Mouse (Mus musculus) mesoderm, embryonic 11.5 days (tissue): ENCODE measurements around the gene Shq1.
A peak's percentile ranks its signal among the peaks of the same experiment; 100 is the strongest.

Source experiments
- DNase-seq: peaks from one replicate; pipeline ENCODE4 v3.0.0-alpha.2; 2012; ENCODE audit warnings: low read depth, low spot score

Shq1 gene

DNA sequence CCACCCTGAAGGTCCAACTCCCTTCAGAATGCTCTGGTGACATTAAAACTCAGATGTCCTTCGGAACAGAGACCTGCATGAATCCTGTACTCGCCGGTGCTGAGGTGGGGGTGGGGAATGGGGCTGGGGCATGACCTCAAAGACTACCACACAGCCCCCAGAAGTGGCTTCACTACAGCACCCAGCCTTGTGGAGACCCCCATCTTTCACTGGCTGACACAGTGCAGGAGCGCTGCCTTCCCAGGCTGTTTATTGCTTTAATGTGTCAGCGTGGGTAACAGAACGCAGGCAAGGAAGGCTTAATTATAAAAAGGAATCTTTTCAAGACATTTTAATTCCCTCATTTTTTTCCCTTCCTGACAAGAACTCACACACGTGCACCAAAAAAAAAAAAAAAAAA is 137.6 kb downstream of the Shq1 start:
- DNase-seq, result no peak

DNA sequence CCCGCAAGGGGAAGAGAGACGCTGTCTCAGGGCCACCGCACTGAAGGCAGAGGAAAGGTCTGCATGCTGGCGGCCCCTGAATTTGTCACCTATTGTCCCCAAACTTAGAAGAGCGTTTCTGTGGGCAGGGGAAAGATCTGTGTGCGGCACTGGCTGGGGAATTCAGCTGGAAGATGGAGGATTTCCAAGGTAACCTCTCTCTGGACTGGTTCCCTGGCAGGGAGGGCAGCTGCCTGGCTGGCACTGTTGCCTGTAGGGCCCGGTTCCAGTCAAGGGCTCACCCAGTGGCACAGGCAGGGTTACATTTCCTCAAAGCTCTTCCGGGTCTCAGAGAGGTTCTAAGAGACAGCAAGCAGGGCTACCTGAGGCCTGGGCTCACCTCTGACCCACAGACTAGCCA is 138.6 kb downstream of the Shq1 start:
- DNase-seq, result no peak

DNA sequence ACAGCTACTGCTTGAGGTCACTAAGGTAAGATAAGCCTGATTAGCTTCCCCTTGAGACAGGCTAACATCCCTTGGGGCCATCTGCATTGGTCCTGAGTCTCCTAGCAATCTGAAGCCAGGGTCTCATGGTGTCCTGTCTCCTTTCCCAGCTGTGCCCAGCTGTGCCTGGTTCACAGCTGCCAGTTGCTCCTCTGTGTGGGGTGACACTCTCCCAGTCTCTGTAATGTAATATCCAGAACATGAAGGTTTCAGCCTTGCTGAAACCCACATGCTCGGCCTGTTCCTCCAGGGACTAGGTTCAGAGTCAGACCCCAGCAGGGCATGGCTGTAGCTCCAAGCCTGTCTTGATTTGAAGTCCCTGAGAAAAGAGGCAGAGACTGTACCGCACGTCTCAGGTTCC is 141.3 kb downstream of the Shq1 start:
- no peak for DNase-seq

DNA sequence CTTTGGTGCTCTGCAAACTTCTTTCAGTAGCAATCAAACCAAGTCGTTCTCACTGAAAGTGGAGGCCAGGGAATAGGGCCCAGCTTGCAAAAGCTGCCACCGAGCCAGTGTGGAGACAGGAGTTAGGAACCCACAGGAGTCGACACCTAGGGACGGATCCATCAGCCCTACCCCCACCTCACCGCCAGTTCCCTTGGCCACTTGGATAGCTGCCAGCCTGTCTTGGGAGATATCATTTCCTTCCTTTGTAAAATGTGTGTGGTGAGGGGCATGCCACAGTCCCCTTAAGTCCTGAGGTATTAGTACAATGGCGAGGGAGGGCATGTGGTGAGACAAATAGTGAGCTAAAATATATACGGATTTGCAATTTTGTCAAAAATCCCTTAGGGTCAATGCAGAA is 142.4 kb downstream of the Shq1 start:
- DNase-seq, result no peak

DNA sequence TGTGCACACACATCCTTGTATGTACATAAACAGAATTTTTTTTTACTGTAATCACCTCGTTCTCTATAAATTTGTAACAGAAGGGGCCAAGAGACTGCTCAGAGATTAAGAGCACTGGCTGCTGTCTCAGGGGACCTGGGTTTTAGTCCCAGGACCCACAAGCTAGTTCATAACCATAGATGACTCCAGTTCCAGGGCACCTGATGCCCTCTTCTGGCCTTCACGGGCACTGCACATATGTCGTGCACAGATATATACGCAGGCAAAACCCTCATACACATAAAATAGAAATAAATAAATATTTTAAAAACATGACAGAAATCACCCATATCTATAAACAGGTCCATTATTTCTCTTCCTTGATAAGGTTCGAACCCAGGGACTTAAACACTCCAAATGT is 143.0 kb downstream of the Shq1 start:
- no peak for DNase-seq

DNA sequence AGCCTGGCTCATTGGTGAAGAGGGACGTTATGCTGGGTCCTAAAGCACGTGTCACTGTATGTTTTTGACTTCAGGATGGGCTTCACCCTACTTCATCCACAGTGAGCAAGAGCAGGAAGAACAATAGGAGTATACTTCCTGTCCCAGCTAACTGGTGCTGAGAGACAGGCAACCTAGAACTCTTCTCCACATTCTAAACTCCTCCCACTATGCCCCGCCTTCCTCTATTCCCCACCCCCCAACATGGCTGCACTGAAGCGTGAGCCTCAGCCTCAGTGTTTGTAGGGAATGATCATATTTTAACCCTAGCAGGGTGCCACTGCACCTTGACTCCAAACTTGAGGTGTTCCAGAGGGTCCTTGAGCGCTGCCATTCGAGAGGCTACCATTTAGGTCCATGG is 143.8 kb downstream of the Shq1 start:
- DNase-seq, result no peak

DNA sequence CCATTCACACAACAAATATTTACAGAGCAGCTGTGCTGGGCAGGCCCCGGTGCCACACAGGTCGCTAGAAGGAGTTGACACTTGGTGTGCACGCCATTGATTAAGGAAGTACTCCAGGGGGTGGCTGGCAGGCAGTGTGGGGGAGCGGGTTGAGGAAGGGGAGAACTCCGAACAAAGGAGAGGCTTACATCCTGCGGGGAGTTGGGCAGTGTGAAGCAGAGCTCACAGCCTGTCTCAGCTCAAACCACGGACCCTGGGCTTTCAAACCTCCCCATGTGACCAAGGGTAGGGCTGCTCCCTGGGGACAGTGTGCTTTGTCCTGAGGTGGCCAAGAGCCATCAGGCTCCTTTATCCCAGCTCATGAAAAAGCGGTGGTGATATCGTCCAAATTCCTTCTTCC is 144.9 kb downstream of the Shq1 start:
- DNase-seq, result no peak

DNA sequence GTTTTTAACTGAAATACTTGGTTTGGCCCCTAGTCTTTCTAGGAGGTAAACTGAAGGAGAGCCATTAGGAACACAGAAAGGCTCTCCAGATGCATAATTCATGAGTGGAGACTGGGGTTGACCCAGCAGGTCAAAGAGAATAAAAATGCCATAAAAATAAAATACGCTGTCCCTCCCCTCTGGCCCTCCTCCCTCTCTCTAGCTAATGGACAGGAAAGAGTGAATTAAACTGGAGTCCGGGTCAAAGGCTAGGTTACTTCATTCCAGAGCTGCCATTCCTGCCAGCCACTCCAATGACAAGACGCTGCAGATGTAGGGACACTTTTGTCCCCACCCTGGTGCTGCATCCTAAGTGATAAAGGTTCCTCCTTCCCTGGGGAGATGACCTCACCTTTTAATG is 145.5 kb downstream of the Shq1 start:
- DNase-seq, result peak; percentile 84

DNA sequence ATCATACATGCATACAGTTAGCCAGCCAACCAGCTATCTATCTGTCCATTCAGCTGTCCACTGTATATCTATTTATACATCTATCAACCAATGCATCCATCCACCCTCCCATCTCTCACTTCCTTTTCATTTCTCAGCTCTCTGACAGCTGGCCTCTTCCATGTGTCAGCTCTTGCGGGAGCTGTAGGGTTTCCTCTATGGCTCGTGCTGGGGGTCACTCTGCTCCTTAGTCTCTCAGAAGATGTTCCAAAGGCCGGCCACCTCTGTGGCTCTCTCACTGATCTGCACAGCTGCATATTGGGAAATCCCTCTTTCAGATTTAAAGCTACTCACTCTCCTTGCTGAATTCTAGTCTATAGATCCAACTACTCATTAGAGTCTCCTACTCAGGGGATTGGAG is 148.5 kb downstream of the Shq1 start:
- DNase-seq, result no peak

DNA sequence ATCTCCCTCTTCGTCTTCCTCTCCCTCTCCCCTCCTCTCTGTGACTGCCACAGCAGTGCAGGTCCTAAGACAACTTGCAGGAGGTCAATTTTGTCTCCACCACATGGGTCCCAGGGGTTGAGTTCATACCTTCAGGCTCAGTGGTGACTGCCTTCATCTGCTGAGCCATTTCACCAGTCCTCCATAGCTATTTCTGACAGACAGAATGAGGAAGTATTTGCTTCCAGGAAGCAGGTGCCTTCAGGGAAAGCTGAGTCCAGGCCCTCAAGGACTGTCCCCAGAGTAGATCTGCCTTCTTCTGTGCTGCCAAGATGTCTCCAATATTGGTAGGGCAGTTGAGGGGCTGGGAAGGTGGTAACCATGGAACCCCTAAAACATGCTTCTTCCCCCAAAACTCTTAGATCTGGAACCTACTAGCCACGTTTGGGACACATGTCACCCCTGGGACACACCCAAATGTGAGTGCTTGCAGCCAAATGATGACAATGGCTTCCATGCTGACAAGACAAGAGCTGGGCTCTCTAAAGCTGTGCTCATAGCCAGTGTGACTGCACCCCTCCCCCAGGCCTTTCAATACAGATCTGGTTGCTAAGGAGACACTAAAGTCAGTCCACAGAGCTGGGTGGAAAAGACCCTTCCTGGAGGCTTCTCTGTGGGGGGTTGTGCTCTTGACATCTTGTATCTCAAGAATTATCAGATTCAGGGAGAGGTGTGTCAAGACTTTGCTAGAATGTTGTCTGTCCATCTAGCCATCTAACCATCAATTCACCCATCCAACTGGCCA is 149.2 kb downstream of the Shq1 start:
- DNase-seq, result no peak

DNA sequence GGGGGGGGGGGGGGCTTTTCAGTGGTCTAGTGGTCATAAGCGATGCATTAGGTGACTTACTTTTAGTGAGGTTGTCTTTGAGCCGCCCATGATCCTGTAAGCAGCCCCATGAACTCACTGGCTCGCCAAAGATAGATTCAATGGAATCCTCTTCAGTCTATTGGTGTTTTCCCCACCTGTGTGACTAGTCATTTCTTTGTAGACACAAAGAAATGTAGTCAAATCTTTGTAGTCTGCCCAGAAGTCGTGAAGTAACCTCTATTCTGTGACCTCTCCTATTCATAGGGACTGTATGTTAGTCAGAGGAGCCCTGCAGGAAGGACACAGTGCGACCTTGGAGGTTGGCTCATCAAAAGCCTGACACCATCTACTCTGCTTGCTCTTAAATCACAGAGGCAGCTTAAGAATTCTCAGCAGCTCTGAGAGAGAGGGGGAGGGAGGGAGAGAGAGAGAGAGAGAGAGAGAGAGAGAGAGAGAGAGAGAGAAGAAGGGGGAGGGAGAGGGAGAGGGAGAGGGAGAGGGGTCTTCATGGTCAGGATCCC is 150.3 kb downstream of the Shq1 start:
- no peak for DNase-seq

DNA sequence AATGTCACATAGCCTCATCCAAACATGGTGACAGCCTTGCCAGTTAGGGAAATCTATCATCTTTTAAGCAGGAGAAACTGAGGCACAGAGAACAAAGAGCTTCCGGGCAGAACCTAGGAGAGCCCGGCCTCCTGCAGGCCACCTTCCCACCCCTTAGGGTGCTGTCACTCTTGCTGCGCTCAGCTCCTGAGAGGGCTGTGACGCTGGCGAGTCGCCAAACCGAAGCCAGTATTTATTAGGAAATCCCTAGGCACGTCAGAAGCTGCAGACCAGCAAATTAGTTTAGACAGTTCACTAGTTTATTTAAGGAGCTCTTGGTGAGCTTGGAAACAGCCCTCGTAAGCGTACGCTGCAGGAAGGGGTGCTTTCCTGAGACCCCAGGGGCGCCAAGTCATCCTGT is 151.1 kb downstream of the Shq1 start:
- no peak for DNase-seq
